Mouse (Mus musculus) right cerebral cortex, postnatal 10 days (tissue): ENCODE results near the gene Ncam1.

Experiments used
- DNase-seq, 2 experiments: peaks; one replicate each; pipeline ENCODE4 v3.0.0; 2021; ENCODE audit warnings: low spot score in 2 of 2

The Ncam1 gene

GRCm38 (mm10) chr9:49507829-49508585 lies 290.7 kb downstream of the Ncam1 start:
- DNase-seq = no peak

- no peak for DNase-seq
Observed at GRCm38 (mm10) chr9:49504658-49505057, 294.1 kb downstream of the Ncam1 start.

- peak in 1 of 2 experiments; percentile 17 for DNase-seq
Observed at GRCm38 (mm10) chr9:49502245-49502644, 296.5 kb downstream of the Ncam1 start.

GRCm38 (mm10) chr9:49499878-49500277 lies 298.8 kb downstream of the Ncam1 start:
- peak; percentile 8 to 11 for DNase-seq

- DNase-seq = peak; percentile 72 to 77
Observed at GRCm38 (mm10) chr9:49493979-49494649, 304.6 kb downstream of the Ncam1 start.

- peak in 1 of 2 experiments; percentile 58 for DNase-seq
Observed at GRCm38 (mm10) chr9:49490609-49491008, 308.1 kb downstream of the Ncam1 start.

GRCm38 (mm10) chr9:49488912-49489895 lies 309.5 kb downstream of the Ncam1 start:
- peak; percentile 79 to 90 for DNase-seq

- peak in 1 of 2 experiments; percentile 14 for DNase-seq
Observed at GRCm38 (mm10) chr9:49488258-49488657, 310.5 kb downstream of the Ncam1 start.

- peak in 1 of 2 experiments; percentile 19 for DNase-seq
Observed at GRCm38 (mm10) chr9:49487657-49487943, 311.1 kb downstream of the Ncam1 start.

- DNase-seq = peak in 1 of 2 experiments; percentile 26
Observed at GRCm38 (mm10) chr9:49486805-49487656, 311.7 kb downstream of the Ncam1 start.

GRCm38 (mm10) chr9:49485892-49486311 lies 312.8 kb downstream of the Ncam1 start, which contains the start of gene Ttc12:
Ttc12 (minus strand) TSS chr9:49486225.
- DNase-seq = peak; percentile 72 to 78

GRCm38 (mm10) chr9:49485250-49485891 lies 313.4 kb downstream of the Ncam1 start:
- DNase-seq = peak in 1 of 2 experiments; percentile 45

GRCm38 (mm10) chr9:49483316-49483715 lies 315.4 kb downstream of the Ncam1 start:
- DNase-seq = no peak

- DNase-seq = no peak
Observed at GRCm38 (mm10) chr9:49472126-49472525, 326.6 kb downstream of the Ncam1 start.

GRCm38 (mm10) chr9:49470946-49471345 lies 327.8 kb downstream of the Ncam1 start:
- peak in 1 of 2 experiments; percentile 47 for DNase-seq

- no peak for DNase-seq
Observed at GRCm38 (mm10) chr9:49470006-49470405, 328.7 kb downstream of the Ncam1 start.

- no peak for DNase-seq
Observed at GRCm38 (mm10) chr9:49456136-49456535, 342.6 kb downstream of the Ncam1 start.

GRCm38 (mm10) chr9:49452396-49452795 lies 346.3 kb downstream of the Ncam1 start:
- no peak for DNase-seq
